Mouse (Mus musculus) cerebellum, adult 11 months (tissue): Measurements from ENCODE around the gene Helz.
A peak's percentile ranks its signal among the peaks of the same experiment; 100 is the strongest.
"Not testable (repeated sequence)": the region's sequence is repeated elsewhere in the genome, so short reads cannot be mapped to it uniquely, and the experiment has no call there.

Source experiments
- DNase-seq: peaks from one replicate; pipeline ENCODE4 v3.0.0; 2022

Gene Helz

GRCm38 (mm10) chr11:107547351-107548203, at the start of gene Helz:
Gene Helz, plus strand, starts transcription at chr11:107547930.
- DNase-seq = peak; percentile 39

- no peak for DNase-seq
Measured at GRCm38 (mm10) chr11:107502801-107503200, 44.9 kb upstream of the Helz start.

GRCm38 (mm10) chr11:107504364-107504763, 43.4 kb upstream of the Helz start:
- DNase-seq = not testable (repeated sequence)

GRCm38 (mm10) chr11:107506260-107506659, 41.5 kb upstream of the Helz start:
- DNase-seq = no peak

GRCm38 (mm10) chr11:107509631-107510338, 37.9 kb upstream of the Helz start:
- DNase-seq = no peak

GRCm38 (mm10) chr11:107510362-107511269, 37.1 kb upstream of the Helz start:
- no peak for DNase-seq

- peak; percentile 37 for DNase-seq
Measured at GRCm38 (mm10) chr11:107511954-107512353, 35.8 kb upstream of the Helz start.

- no peak for DNase-seq
Measured at GRCm38 (mm10) chr11:107513047-107513446, 34.7 kb upstream of the Helz start.

- DNase-seq = no peak
Measured at GRCm38 (mm10) chr11:107516387-107516786, 31.3 kb upstream of the Helz start.

- DNase-seq = no peak
Measured at GRCm38 (mm10) chr11:107518645-107519429, 28.9 kb upstream of the Helz start.

GRCm38 (mm10) chr11:107521153-107521552, 26.6 kb upstream of the Helz start:
- DNase-seq = no peak

GRCm38 (mm10) chr11:107524966-107525365, 22.8 kb upstream of the Helz start:
- DNase-seq = no peak

- no peak for DNase-seq
Measured at GRCm38 (mm10) chr11:107527632-107528031, 20.1 kb upstream of the Helz start.

GRCm38 (mm10) chr11:107529320-107529719, 18.4 kb upstream of the Helz start:
- DNase-seq = no peak

GRCm38 (mm10) chr11:107531445-107531844, 16.3 kb upstream of the Helz start:
- no peak for DNase-seq

- no peak for DNase-seq
Measured at GRCm38 (mm10) chr11:107532271-107532670, 15.5 kb upstream of the Helz start.

GRCm38 (mm10) chr11:107538994-107539393, 8.7 kb upstream of the Helz start:
- no peak for DNase-seq

GRCm38 (mm10) chr11:107540339-107540738, 7.4 kb upstream of the Helz start:
- no peak for DNase-seq

GRCm38 (mm10) chr11:107545747-107546476, 1.8 kb upstream of the Helz start:
- DNase-seq = no peak

GRCm38 (mm10) chr11:107546667-107547301, 946 bp upstream of the Helz start:
- DNase-seq = peak; percentile 25
